Mouse (Mus musculus) embryo, embryonic 11.5 days (tissue): ENCODE data around the gene Gm21936.
"Not testable (repeated sequence)": the region's sequence is repeated elsewhere in the genome, so short reads cannot be mapped to it uniquely, and the experiment has no call there.

Experiments
- DNase-seq: peaks from one replicate; pipeline ENCODE4 v3.0.0-alpha.2; 2012; ENCODE audit warnings: low read depth, low spot score

Gene Gm21936

DNA sequence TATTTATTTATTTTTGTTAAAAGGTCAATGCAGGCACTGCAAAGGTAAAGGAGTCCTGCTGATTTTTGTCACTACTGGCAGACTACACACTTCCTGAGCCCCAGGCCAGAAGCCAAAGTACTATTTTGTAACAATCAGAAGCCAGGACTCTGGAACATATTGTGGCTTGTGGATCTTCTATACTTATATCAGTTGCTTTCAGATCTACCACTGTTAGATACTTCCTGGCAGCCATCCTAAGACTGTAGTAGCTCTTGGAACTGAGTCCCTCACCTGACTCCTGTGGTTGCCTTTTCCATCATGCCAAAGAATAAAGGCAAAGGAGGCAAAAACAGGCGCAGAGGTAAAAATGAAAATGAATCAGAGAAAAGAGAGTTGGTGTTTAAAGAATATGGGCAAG lies at the start of gene Gm21936:
TSS of gene Gm21936 (plus strand) at position 301 of the 400 bp plus-strand sequence.
- DNase-seq, result not testable (repeated sequence)

DNA sequence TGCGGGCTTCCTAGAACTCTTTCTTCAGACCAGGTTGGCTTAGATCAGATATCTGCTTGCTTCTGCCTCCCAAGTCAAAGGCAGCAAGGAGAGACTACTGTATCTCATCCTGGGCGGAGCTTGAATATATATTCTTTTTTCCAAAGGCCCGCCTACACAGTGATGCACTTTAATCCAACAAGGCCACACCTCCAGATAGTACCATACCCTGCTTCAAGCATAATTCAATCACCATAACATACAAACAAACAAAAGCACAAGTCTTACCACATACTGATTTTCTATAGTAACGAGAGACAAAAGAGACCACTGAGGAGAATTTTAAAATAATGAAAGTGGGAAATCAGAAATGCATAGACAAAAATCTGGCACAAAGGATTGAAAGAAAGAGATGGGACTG lies 19.7 kb upstream of the Gm21936 start, which contains the start of gene Gm21319:
TSS of gene Gm21319 (minus strand) at position 101 of the 400 bp plus-strand sequence.
- not testable (repeated sequence) for DNase-seq

DNA sequence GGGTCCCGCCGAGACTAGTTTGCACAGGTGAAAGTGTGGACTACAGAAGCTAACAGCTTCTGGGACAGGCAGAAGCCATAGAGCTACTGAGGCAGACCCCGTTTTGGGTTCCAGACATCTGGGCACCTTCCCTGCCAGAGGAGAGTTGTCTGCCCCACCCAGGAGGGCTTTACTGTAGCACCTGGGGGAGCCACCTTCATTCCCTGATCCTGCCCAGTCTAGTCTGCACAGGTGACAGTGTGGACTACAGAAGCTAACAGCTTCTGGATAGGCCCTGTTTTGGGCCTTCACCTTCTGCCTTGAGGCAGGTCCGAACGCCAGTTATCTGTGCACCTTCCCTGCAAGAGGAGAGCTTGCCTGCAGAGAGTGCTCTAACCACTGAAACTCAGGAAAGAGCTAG lies 2.7 kb downstream of the Gm21936 start:
- not testable (repeated sequence) for DNase-seq

DNA sequence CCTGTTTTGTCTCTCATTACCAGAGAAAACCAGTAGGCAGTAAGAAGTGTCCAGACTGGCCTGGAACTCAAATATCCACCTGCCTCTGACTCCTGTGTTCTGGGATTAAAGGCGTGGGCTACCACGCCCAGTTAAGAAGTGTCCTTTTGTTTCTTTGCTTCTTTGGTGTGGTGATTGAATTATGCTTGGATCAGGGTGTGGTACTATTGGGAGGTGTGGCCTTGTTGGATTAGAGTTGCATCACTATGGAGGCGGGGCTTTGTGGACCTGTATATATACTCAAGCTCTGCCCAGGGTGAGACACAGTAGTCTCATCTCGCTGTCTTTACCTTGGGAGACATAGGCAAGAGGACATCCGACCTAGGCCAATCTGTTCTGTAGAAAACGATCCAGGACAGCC lies 21.0 kb downstream of the Gm21936 start, which contains the start of gene BB287469:
TSS of gene BB287469 (plus strand) at position 301 of the 400 bp plus-strand sequence.
- DNase-seq, result not testable (repeated sequence)

DNA sequence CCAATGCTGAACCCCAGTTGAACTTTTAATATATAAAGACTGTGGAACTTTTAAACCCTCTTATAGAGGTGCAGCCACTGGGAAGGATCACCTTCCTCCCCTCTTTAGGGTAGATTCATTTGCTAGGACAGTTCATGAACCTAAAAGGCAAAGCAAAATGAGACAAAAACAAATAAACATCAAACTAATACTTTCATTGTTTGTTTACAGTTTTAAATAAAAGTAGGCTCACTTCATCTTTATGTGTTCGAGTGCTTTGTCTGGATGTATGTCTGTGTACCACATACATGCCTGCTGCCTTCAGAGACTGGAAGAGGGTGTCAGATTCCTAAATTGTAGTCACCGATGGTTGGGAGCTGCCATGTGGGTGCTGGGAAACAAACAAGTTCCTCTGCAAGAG lies 46.9 kb downstream of the Gm21936 start, which contains the start of gene Gm2001:
TSS of gene Gm2001 (minus strand) at position 101 of the 400 bp plus-strand sequence.
- DNase-seq, result not testable (repeated sequence)
